Mouse (Mus musculus): ENCODE data around the gene Zdhhc17.
A peak's percentile ranks its signal among the peaks of the same experiment; 100 is the strongest.

Gene Zdhhc17

GRCm38 (mm10) chr10:111005611-111006488, 4.1 kb downstream of the Zdhhc17 start:
- no peak for DNase-seq (ENCODE audit: low spot score)

DNA sequence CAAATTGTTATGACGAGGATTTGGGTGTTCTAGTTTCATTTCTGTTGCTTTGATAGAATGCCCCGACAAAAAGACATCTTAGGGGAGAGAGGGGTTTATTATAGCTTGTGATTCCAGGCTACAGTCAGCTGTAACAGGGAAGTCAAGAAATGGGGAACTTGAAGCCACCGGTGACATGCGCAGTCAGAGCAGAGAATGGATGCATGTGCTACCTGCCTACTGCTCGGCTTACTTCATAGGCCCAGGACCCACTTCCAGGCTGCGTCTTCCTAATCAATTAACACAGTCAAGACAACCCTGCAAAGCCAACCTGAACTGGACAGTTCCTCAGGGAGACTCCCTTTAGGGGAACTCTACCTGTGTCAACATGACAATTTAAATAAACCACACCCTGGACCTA, 5.7 kb downstream of the Zdhhc17 start:
- DNase-seq (ENCODE audit: low spot score), result no peak

DNA sequence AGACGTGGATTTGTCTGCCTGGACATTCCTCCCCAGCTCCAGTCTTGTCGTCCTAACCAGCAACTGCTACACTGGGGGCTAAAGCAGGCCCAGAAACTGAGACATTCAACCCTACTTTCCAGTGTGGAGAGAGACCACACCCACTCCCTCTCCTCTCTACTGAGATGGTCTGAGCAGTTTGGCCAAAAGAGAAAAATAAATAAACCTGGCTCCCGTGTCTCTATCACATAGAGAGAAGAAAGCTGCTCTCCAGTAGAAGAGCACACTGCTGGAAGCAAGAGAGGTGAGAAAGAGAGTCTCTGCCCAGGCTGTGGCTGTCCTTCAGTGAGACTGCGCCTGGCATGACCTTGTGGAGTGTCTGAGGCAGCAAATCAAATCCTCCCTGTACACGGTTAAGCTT, 10.7 kb downstream of the Zdhhc17 start:
- no peak for DNase-seq (ENCODE audit: low spot score)

- DNase-seq (ENCODE audit: low spot score), result no peak
Measured at GRCm38 (mm10) chr10:110997180-110997579, 12.8 kb downstream of the Zdhhc17 start.

DNA sequence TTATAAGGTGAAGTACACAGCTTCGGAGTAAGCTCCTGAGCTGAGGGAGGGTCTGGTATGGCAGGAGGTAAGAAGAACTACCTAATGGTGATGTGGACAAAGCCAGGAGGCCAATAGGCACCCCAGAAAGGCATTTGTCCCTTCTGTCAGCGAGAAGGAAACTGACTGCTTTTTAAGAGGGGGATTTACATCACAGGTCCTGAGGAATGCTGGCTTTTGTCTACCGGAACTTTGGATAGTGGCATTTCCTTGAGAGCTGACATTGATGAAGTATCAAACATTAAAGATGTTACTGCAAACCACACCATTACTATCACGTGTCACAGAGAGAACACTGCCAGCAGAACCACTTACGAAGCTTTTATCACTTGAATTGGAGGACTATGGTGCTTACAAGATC, 15.2 kb downstream of the Zdhhc17 start:
- no peak for DNase-seq (ENCODE audit: low spot score)

DNA sequence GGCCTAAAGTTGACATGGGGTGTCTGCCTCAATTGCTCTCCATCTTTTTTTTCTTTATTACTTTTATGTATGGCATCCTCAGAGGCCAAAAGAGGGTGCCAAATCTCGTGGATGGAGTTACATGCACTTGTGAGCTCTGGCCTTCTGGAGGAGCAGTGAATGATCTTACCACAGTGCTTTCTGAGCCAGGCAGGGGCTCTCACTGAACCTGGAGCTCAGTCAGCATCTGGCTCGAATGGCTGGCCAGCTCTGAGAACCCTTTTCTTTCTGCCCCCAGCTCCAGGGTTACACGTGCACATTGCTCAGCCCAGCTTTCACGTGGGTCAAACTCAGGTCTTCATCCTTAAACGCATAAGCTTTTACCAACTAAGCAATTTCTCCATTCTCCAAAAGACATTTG, 16.7 kb downstream of the Zdhhc17 start:
- DNase-seq (ENCODE audit: low spot score), result no peak

- DNase-seq (ENCODE audit: low spot score), result no peak
Measured at GRCm38 (mm10) chr10:110992047-110992431, 17.9 kb downstream of the Zdhhc17 start.

DNA sequence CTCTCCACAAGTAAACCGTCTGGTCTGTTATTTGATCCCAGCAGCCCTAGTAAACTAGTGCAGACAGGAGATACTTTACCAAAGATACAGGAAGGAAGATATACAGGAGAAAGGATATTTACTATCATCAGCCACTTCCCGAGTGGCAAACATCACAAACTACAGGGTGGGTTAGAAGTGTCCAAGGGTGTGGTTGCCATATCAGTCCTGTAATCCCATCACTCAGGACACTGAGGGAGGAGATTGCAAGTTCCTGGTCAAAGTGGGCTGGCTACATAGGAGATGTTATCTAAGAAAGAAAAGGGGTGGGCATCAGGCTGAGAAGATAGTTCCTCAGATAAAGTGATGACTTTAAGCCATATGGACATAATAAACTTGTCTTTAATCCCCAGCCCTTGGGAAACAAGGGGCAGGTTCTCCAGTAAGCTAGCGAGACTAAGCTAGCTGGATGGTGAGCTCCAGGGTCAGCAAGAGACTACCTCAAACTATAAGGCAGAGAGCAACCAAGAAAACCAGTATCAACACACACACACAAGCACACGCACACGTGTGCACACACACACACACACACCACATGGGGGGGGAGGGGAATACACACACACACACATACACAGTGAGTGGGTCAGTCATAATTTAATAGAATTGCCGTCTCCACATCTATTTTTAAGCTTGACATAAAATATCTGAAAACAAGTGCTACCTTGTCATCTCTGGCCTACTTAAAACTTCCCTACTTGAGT, 18.5 kb downstream of the Zdhhc17 start:
- DNase-seq (ENCODE audit: low spot score), result no peak

DNA sequence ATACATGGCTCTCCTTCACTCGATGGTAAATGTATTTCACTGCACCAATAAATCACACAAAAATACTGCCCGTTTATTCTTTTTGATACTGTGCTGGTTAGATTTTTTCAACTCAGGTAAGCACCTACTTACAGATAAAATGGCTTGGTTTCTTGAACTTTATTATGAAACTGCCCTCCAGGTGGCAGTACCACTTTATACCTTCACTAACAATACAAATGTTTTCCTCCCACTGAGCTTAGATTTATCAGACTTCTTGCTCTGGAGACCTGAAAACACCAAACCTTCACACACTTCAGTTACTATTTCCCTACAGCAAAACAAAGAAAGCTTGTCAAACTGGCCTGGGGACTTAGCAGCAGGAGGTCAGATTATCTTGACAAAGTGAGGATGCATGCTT, 20.2 kb downstream of the Zdhhc17 start:
- no peak for DNase-seq (ENCODE audit: low spot score)

- no peak for DNase-seq (ENCODE audit: low spot score)
Measured at GRCm38 (mm10) chr10:110986682-110987081, 23.3 kb downstream of the Zdhhc17 start.

DNA sequence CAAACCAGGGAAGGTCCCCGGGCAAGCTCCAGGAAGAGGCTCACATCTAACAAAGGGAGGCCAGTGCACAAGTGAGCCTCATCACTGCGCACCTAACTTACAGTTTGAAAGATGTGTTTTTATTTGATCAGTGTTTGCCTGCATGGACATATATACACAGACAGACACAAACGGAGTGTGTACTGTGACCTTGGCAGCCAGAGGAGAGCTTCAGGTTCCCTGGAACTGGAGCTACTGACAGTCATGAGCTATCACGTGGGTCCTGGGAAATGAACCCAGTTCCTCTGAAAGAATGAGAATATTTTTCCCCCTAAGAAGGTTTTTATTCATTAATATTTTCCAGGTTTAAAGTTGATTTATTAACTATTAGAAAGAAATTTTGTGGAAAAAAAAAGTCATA, 27.2 kb downstream of the Zdhhc17 start:
- DNase-seq (ENCODE audit: low spot score), result no peak

- DNase-seq (ENCODE audit: low spot score), result no peak
Measured at GRCm38 (mm10) chr10:110980441-110980840, 29.5 kb downstream of the Zdhhc17 start.

- no peak for DNase-seq (ENCODE audit: low spot score)
Measured at GRCm38 (mm10) chr10:110979431-110979830, 30.5 kb downstream of the Zdhhc17 start.

GRCm38 (mm10) chr10:110977379-110977778, 32.6 kb downstream of the Zdhhc17 start:
- DNase-seq (ENCODE audit: low spot score), result no peak

- DNase-seq (ENCODE audit: low spot score), result no peak
Measured at GRCm38 (mm10) chr10:110976046-110976445, 33.9 kb downstream of the Zdhhc17 start.

DNA sequence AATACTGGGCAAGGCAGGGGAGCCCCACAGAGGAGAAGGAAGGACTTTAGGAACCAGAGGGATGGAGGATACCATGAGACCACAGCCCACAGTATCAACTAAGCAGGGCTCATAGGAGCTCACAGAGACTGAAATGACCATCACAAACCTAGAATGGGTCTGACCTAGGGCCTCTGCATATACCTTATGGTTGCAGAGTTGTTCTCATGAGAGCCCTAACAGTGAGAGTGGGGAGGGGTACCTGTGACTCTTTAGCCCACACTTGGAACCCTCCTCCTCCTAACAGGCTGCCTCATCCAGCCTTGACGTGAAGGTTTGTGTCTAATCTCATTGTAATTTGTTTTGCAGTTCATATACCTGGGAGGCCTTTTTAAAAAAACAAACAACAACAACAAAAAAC, 35.1 kb downstream of the Zdhhc17 start:
- DNase-seq (ENCODE audit: low spot score), result no peak

- no peak for DNase-seq (ENCODE audit: low spot score)
Measured at GRCm38 (mm10) chr10:110974463-110974862, 35.5 kb downstream of the Zdhhc17 start.

- peak; percentile 46 for DNase-seq (ENCODE audit: low spot score)
Measured at GRCm38 (mm10) chr10:110971998-110972397, 37.9 kb downstream of the Zdhhc17 start.

DNA sequence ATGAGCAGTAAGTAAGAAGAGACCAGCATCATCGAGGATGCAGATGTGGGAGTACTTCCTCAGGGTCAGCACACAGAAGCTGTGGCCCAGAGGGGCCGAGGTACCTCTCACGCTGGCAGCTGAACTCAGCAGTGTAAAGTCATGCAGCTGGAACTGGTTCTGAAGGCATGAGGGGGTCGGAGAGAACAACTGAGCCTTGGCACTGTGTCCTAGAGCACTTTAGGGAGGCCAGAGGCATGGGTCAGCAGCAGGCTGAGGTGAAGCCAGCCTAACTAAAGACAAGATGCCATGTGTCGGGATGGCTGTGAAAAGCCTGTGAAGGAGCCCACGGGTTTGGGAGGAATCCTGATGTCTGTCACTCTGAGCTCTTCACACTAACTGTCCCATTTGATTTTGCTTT, 38.5 kb downstream of the Zdhhc17 start:
- no peak for DNase-seq (ENCODE audit: low spot score)

GRCm38 (mm10) chr10:110971044-110971443, 38.9 kb downstream of the Zdhhc17 start:
- DNase-seq (ENCODE audit: low spot score), result no peak

- DNase-seq (ENCODE audit: low spot score), result no peak
Measured at GRCm38 (mm10) chr10:110962172-110962571, 47.8 kb downstream of the Zdhhc17 start.

- DNase-seq (ENCODE audit: low spot score), result no peak
Measured at GRCm38 (mm10) chr10:110960841-110961240, 49.1 kb downstream of the Zdhhc17 start.

- DNase-seq (ENCODE audit: low spot score), result no peak
Measured at GRCm38 (mm10) chr10:110959781-110960180, 50.2 kb downstream of the Zdhhc17 start.
